8 mouse cellular contexts compared by ENCODE assay signal in genomic region chr7:31149271-31149670, GRCm38 (mm10). TPM values are rescaled to one million over a fixed set of nuclear protein-coding genes. Genes with fewer than 3 reads are reported as not detected.
DNase-seq lines count a peak whose midpoint lies in the region; ATAC-seq and TF ChIP-seq lines count a peak whose summit lies in the region.

No protein-coding gene starts in this region.

- no peaks in the 10 kb centered on the region for H3K27me3 ChIP-seq in kidney, adult 2 months (replicated peaks; ENCODE audit: control insufficient read depth, insufficient read depth, low read length)
- no peaks in the 10 kb centered on the region for H3K27me3 ChIP-seq in hindbrain, embryonic 12.5 days
- no peaks in the 10 kb centered on the region for H3K27me3 ChIP-seq in midbrain, embryonic 12.5 days

- peaks cover 12% of the 10 kb centered on the region for H3K4me1 ChIP-seq in kidney, adult 2 months (ENCODE audit: control insufficient read depth, insufficient read depth, low read length)
- H3K4me1 ChIP-seq in bone marrow, adult 2 months (ENCODE audit: control insufficient read depth, insufficient read depth, low read length) = peaks cover 6% of the 10 kb centered on the region
- peaks cover 37% of the 10 kb centered on the region for H3K4me1 ChIP-seq in hindbrain, embryonic 12.5 days
- peaks cover 24% of the 10 kb centered on the region for H3K4me1 ChIP-seq in midbrain, embryonic 12.5 days

- no peaks in the 10 kb centered on the region for H3K36me3 ChIP-seq in kidney, adult 2 months (ENCODE audit: control insufficient read depth, insufficient read depth, low read length)
- H3K36me3 ChIP-seq in hindbrain, embryonic 12.5 days = peaks cover 15% of the 10 kb centered on the region; the same call in 1 of the 2 replicates
- peaks cover 19% of the 10 kb centered on the region for H3K36me3 ChIP-seq in midbrain, embryonic 12.5 days

- ATAC-seq in hindbrain, embryonic 12.5 days (ENCODE audit: low FRiP score) = no peak
- no peak for ATAC-seq in midbrain, embryonic 12.5 days (ENCODE audit: low FRiP score, low read depth)
- ATAC-seq in megakaryocyte-erythroid progenitor cell, adult 5-6 weeks (replicated peaks; ENCODE audit: low FRiP score, low TSS enrichment, poor library complexity, severe bottlenecking) = no peak
- no peak for ATAC-seq in CD4-positive, CD25-positive, alpha-beta regulatory T cell, adult 4 months

- no peak for DNase-seq in kidney, adult 2 months
- DNase-seq in kidney, adult 11 months = no peak
- DNase-seq in ovary, postnatal 36 days (ENCODE audit: low spot score) = no peak

- peak overlapping the region; percentile 87 for H3K9ac ChIP-seq in hindbrain, embryonic 12.5 days
- peak overlapping the region; percentile 98 for H3K9ac ChIP-seq in midbrain, embryonic 12.5 days (replicated peaks)

- WGBS in kidney, adult 2 months = 38% methylated on average over 9 of the region's 9 CpGs
- 4% methylated on average over 9 of the region's 9 CpGs for WGBS in bone marrow, adult 2 months
- WGBS in hindbrain, embryonic 12.5 days = 38% methylated on average over 9 of the region's 9 CpGs
- 45% methylated on average over 9 of the region's 9 CpGs for WGBS in midbrain, embryonic 12.5 days

- no peaks in the 10 kb centered on the region for H3K9me3 ChIP-seq in hindbrain, embryonic 12.5 days (replicated peaks)
- H3K9me3 ChIP-seq in midbrain, embryonic 12.5 days = no peaks in the 10 kb centered on the region

- TF ChIP-seq POLR2A in kidney, adult 2 months (IDR thresholded peaks at IDR 0.05; ENCODE audit: low read depth, low read length) = no peak
- no peak for TF ChIP-seq POLR2A in bone marrow, adult 2 months (IDR thresholded peaks at IDR 0.05; ENCODE audit: borderline replicate concordance, control insufficient read depth, low read depth, low read length)

- peak overlapping the region; percentile 29; the same call in 1 of the 2 replicates for H3K4me3 ChIP-seq in kidney, adult 2 months (ENCODE audit: insufficient read depth, low read depth, low read length)
- peak overlapping the region; percentile 88 for H3K4me3 ChIP-seq in bone marrow, adult 2 months (replicated peaks; ENCODE audit: control insufficient read depth, low read depth, low read length)
- H3K4me3 ChIP-seq in hindbrain, embryonic 12.5 days = peak overlapping the region; percentile 89
- peak overlapping the region; percentile 86 for H3K4me3 ChIP-seq in midbrain, embryonic 12.5 days

- no peak for TF ChIP-seq CTCF in kidney, adult 2 months (conservative IDR thresholded peaks at IDR 0.05; ENCODE audit: insufficient read depth, insufficient read length, low read depth, low read length)
- no peak for TF ChIP-seq CTCF in bone marrow, adult 2 months (IDR thresholded peaks at IDR 0.05; ENCODE audit: control insufficient read depth, insufficient read depth, low read length)

- H3K4me2 ChIP-seq in hindbrain, embryonic 12.5 days (replicated peaks) = peak overlapping the region; percentile 72
- peak overlapping the region; percentile 75 for H3K4me2 ChIP-seq in midbrain, embryonic 12.5 days (replicated peaks)

- no peak overlapping the region for H3K27ac ChIP-seq in kidney, adult 2 months (ENCODE audit: insufficient read depth, low read depth, low read length)
- no peak overlapping the region; the same call in 1 of the 2 replicates for H3K27ac ChIP-seq in bone marrow, adult 2 months (ENCODE audit: control insufficient read depth, insufficient read depth, low read depth, low read length, poor library complexity)
- H3K27ac ChIP-seq in hindbrain, embryonic 12.5 days = peak overlapping the region; percentile 97
- peak overlapping the region; percentile 98 for H3K27ac ChIP-seq in midbrain, embryonic 12.5 days (replicated peaks)

RNA-seq across cellular contexts. Expression of gene Gramd1a, which starts 6.4 kb away (rescaled TPM):
- polyA plus RNA-seq in kidney, adult 2 months (2012; rRNA removed) = 53.8 and 57.1 TPM in 2 replicates
- 73.7 and 144 TPM in 2 replicates for polyA plus RNA-seq in bone marrow, adult 2 months (2011; ENCODE audit: insufficient read depth, insufficient read length, low replicate concordance, missing spikeins)
- polyA plus RNA-seq in hindbrain, embryonic 12.5 days (2016; fragmentation: Nextera tagmentation; extraction: Ambion mirVana) = 185 and 202 TPM in 2 replicates
- 186 and 194 TPM in 2 replicates for polyA plus RNA-seq in midbrain, embryonic 12.5 days (2016; fragmentation: Nextera tagmentation; extraction: Ambion mirVana)
- total RNA-seq in megakaryocyte-erythroid progenitor cell, adult 5-6 weeks (2014; fragmentation: Nextera tagmentation) = 75.2 and 78.4 TPM in 2 replicates
- total RNA-seq in megakaryocyte-erythroid progenitor cell, adult 5-6 weeks (2017) = 19.2 and 29.6 TPM in 2 replicates
- 100 to 1,000 TPM in 1 of 2 experiments, 10 to 100 TPM in 1; 83.7 to 103 TPM for polyA plus RNA-seq in CD4-positive, CD25-positive, alpha-beta regulatory T cell, adult 4 months (2017; shearing (Covaris generic))

RNA-seq across cellular contexts. Expression of gene Scn1b, which starts 22.5 kb away (rescaled TPM):
- polyA plus RNA-seq in kidney, adult 2 months (2012; rRNA removed) = 25.1 and 27.9 TPM in 2 replicates
- 4.3 and 6.2 TPM in 2 replicates for polyA plus RNA-seq in bone marrow, adult 2 months (2011; ENCODE audit: insufficient read depth, insufficient read length, low replicate concordance, missing spikeins)
- 2.7 and 3.8 TPM in 2 replicates for polyA plus RNA-seq in hindbrain, embryonic 12.5 days (2016; fragmentation: Nextera tagmentation; extraction: Ambion mirVana)
- 1.7 and 1.8 TPM in 2 replicates for polyA plus RNA-seq in midbrain, embryonic 12.5 days (2016; fragmentation: Nextera tagmentation; extraction: Ambion mirVana)
- 0.64 TPM in 1 of 2 replicates, not detected in the other for total RNA-seq in megakaryocyte-erythroid progenitor cell, adult 5-6 weeks (2014; fragmentation: Nextera tagmentation)
- 1.4 TPM in 1 of 2 replicates, not detected in the other for total RNA-seq in megakaryocyte-erythroid progenitor cell, adult 5-6 weeks (2017)
- polyA plus RNA-seq in CD4-positive, CD25-positive, alpha-beta regulatory T cell, adult 4 months (2017; shearing (Covaris generic)) = not detected

RNA-seq across cellular contexts. Expression of gene Hpn, which starts 34.2 kb away (rescaled TPM):
- polyA plus RNA-seq in kidney, adult 2 months (2012; rRNA removed) = 626 and 739 TPM in 2 replicates
- polyA plus RNA-seq in bone marrow, adult 2 months (2011; ENCODE audit: insufficient read depth, insufficient read length, low replicate concordance, missing spikeins) = 38.2 and 59.6 TPM in 2 replicates
- 2.3 and 2.7 TPM in 2 replicates for polyA plus RNA-seq in hindbrain, embryonic 12.5 days (2016; fragmentation: Nextera tagmentation; extraction: Ambion mirVana)
- 0.41 and 0.63 TPM in 2 replicates for polyA plus RNA-seq in midbrain, embryonic 12.5 days (2016; fragmentation: Nextera tagmentation; extraction: Ambion mirVana)
- 103 and 201 TPM in 2 replicates for total RNA-seq in megakaryocyte-erythroid progenitor cell, adult 5-6 weeks (2014; fragmentation: Nextera tagmentation)
- 28.3 and 32.3 TPM in 2 replicates for total RNA-seq in megakaryocyte-erythroid progenitor cell, adult 5-6 weeks (2017)
- polyA plus RNA-seq in CD4-positive, CD25-positive, alpha-beta regulatory T cell, adult 4 months (2017; shearing (Covaris generic)) = 10 to 100 TPM in 1 of 2 experiments, 1 to 10 TPM in 1; 6.0 to 12.2 TPM

Comparison
In these comparisons a context has a peak if more than half of its experiments do, and no peak if none do; other contexts are left out.
1. H3K27ac ChIP-seq: peak in hindbrain, embryonic 12.5 days (single experiment) and midbrain, embryonic 12.5 days (single experiment); none in kidney, adult 2 months (single experiment) and bone marrow, adult 2 months (single experiment).
2. H3K4me3 ChIP-seq: peak in every context shown above with its lines; median percentile 89 in hindbrain, embryonic 12.5 days; 88 in bone marrow, adult 2 months; 86 in midbrain, embryonic 12.5 days; 29 in kidney, adult 2 months.
3. RNA of gene Hpn, which starts 34.2 kb away (polyA plus RNA-seq): 626 to 739 TPM in kidney, adult 2 months; 38.2 to 59.6 TPM in bone marrow, adult 2 months, 6.0 to 12.2 TPM in CD4-positive, CD25-positive, alpha-beta regulatory T cell, adult 4 months, 2.3 to 2.7 TPM in hindbrain, embryonic 12.5 days and 0.41 to 0.63 TPM in midbrain, embryonic 12.5 days; every median in the first group is over 10 times any median in the second.